ENCODE assay signal across 21 mouse cellular contexts in genomic region chr17:31800852-31801363, GRCm38 (mm10).
"Had no signal": no experiment of that assay in that cellular context is flagged by ENCODE, and none has a peak within 500 bp of the region (broad histone marks: within the 10 kb centered on the region; RNA-seq: fewer than 3 reads in every experiment).

No protein-coding gene starts in this region.

- H3K36me3 ChIP-seq: limb, embryonic 10.5 days; limb, embryonic 13.5 days; liver, embryonic 15.5 days; midbrain, embryonic 12.5 days; midbrain, embryonic 15.5 days; neural tube, embryonic 13.5 days; stomach, embryonic 15.5 days had no signal

- H3K4me3 ChIP-seq: layer of hippocampus, adult 2 months; limb, embryonic 10.5 days; limb, embryonic 13.5 days; liver, embryonic 15.5 days; megakaryocyte, embryonic 14.5 days; midbrain, embryonic 12.5 days; midbrain, embryonic 15.5 days; myocyte; neural tube, embryonic 13.5 days; stomach, embryonic 15.5 days had no signal

- H3K27me3 ChIP-seq: limb, embryonic 13.5 days; liver, embryonic 15.5 days; midbrain, embryonic 15.5 days; neural tube, embryonic 13.5 days; stomach, embryonic 15.5 days had no signal

- ATAC-seq: intestine, postnatal 0 days; midbrain, embryonic 15.5 days had no signal

- DNase-seq: kidney, adult 2 months; kidney, postnatal 25 days; layer of hippocampus, adult 9-11 months; lung, adult 2 months; lung, postnatal 14 days; lung, postnatal 4 days; right cerebral cortex, adult 18-20 months; right cerebral cortex, postnatal 14 days; thymus, postnatal 25 days had no signal

- H3K4me2 ChIP-seq: limb, embryonic 13.5 days; liver, embryonic 15.5 days; midbrain, embryonic 12.5 days; midbrain, embryonic 15.5 days; neural tube, embryonic 13.5 days; stomach, embryonic 15.5 days had no signal

- H3K4me1 ChIP-seq: limb, embryonic 13.5 days; liver, embryonic 15.5 days; megakaryocyte, embryonic 14.5 days; midbrain, embryonic 15.5 days; neural tube, embryonic 13.5 days; stomach, embryonic 15.5 days had no signal

- H3K9ac ChIP-seq: limb, embryonic 13.5 days; liver, embryonic 15.5 days; midbrain, embryonic 12.5 days; midbrain, embryonic 15.5 days; neural tube, embryonic 13.5 days; stomach, embryonic 15.5 days had no signal

- H3K27ac ChIP-seq: kidney, postnatal 0 days; layer of hippocampus, adult 2 months; limb, embryonic 10.5 days; limb, embryonic 13.5 days; liver, embryonic 15.5 days; midbrain, embryonic 12.5 days; midbrain, embryonic 15.5 days; neural tube, embryonic 13.5 days; stomach, embryonic 15.5 days had no signal

- H3K9me3 ChIP-seq: limb, embryonic 10.5 days; limb, embryonic 13.5 days; liver, embryonic 15.5 days; megakaryocyte, embryonic 14.5 days; midbrain, embryonic 12.5 days; midbrain, embryonic 15.5 days; neural tube, embryonic 13.5 days; stomach, embryonic 15.5 days had no signal
